Mouse (Mus musculus) cerebellum, adult 2 months (tissue): ENCODE results near the gene Wdr62. TPM values are rescaled to one million over a fixed set of nuclear protein-coding genes. Genes with fewer than 3 reads are reported as not detected.
A peak's percentile ranks its signal among the peaks of the same experiment; 100 is the strongest.

Source experiments
- DNase-seq, 2 experiments: peaks; one replicate each; pipeline ENCODE4 v3.0.0; 2021
- H3K27ac ChIP-seq: fragments of 200-500 bp; 2 replicates; pipeline ENCODE4 v1.5.1; 2012; ENCODE audit warnings: low read length, control low read depth, inconsistent platforms; ENCODE audit not compliant: insufficient read depth
- H3K27me3 ChIP-seq: fragments of 200-500 bp; 2 replicates; pipeline ENCODE4 v1.6.1; 2012; ENCODE audit warnings: inconsistent platforms, mild to moderate bottlenecking, low read length, moderate library complexity; ENCODE audit not compliant: control insufficient read depth, insufficient read depth
- H3K4me1 ChIP-seq: fragments of 200-500 bp; 2 replicates; pipeline ENCODE4 v1.6.1; 2011; ENCODE audit warnings: low read length; ENCODE audit not compliant: control insufficient read depth, insufficient read depth
- H3K4me3 ChIP-seq: fragments of 200-500 bp; replicated peaks from 2 replicates; pipeline ENCODE3; 2011; ENCODE audit warnings: mild to moderate bottlenecking, low read depth, low read length, control low read depth; ENCODE audit not compliant: insufficient read depth
- CTCF ChIP-seq: fragments of 200-500 bp; IDR thresholded peaks from 2 replicates; pipeline ENCODE4 v1.5.1; 2011; ENCODE audit warnings: low read depth, mild to moderate bottlenecking, control low read depth, low read length, moderate library complexity, borderline replicate concordance; ENCODE audit not compliant: insufficient read depth
- POLR2A ChIP-seq: fragments of 200-500 bp; IDR thresholded peaks from 2 replicates; pipeline ENCODE4 v1.6.1; 2011; ENCODE audit warnings: low read length, control low read depth, borderline replicate concordance; ENCODE audit not compliant: insufficient read depth
- WGBS: fragments of 180-500 bp; shearing (Covaris S2); methylation state at CpG from one replicate; pipeline ENCODE4 v1.1.7; 2018; 5-methylcytosine and 5-hydroxymethylcytosine counted together
- polyA plus RNA-seq: library from polyadenylated mRNA; depleted of rRNA; stranded (reverse); fragments of >200 nt; gene quantifications from 2 replicates; pipeline ENCODE4 v1.2.3, GENCODE M21; 2012

The Wdr62 gene
- polyA plus RNA-seq, 1 experiment = 3.8 TPM

DNA sequence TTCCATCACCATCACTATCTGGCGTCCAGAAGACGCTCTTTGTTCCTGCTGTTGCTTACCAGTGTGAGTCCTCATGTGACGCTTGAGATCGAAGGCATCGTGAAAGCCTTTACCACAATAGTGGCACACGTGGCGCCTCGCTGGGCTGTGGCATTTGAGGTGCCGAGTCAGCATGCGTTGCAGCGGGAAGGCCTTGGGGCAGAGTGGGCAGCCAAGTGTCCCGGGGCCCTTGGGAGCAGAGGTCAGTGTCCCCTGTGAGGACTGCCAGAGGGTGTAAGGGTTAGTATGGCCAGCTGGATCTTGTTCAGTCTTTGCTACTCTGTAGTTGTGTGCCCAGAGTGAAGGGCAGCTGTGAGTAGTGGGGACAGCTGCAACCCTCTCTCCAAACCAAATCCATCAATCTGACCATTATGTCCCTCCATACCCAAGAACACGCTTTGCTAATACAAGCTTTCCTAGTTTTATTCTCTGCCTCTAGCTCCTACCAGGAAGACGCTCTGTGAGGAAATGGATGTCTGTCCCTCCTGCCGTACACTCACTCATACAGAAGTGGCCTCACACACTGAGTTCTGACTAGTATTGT, 45.9 kb downstream of the Wdr62 start:
- Histone ChIP-seq H3K4me1 (peaks cover 10% of the 10 kb centered on the region), H3K4me3 (no peak overlapping the region), H3K27me3 (no peaks in the 10 kb centered on the region), H3K27ac (no peak overlapping the region)
- no peak for DNase-seq
- WGBS = 81% methylated on average over 15 of the region's 15 CpGs
- TF ChIP-seq POLR2A (no peak), CTCF (no peak)

DNA sequence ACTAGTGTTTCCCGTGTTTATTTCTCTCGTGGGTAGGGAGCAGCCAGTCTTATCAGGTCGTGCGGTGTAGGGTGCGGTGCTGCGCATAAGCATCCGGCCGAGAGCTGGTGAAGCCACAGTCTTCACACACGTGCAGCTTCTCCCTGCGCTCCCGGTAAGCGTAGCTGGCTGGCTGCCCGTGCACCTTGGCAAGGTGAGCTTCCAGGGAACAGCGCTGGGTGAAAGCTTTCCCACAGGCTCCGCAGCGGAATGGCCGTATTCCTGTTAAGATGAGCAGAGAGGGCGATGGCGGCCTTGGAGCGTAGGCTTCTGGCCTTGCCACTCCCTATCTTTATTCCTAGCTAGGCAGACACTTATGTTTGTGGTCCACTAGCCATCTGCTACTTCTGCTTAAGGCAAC, 46.8 kb downstream of the Wdr62 start:
- peak; percentile 38 to 48 for DNase-seq
- Histone ChIP-seq H3K4me1 (peaks cover 10% of the 10 kb centered on the region), H3K27me3 (no peaks in the 10 kb centered on the region), H3K4me3 (peak overlapping the region; percentile 13), H3K27ac (no peak overlapping the region)
- no peak for TF ChIP-seq CTCF
- no peak for TF ChIP-seq POLR2A
- WGBS = 58% methylated on average over 20 of the region's 20 CpGs

DNA sequence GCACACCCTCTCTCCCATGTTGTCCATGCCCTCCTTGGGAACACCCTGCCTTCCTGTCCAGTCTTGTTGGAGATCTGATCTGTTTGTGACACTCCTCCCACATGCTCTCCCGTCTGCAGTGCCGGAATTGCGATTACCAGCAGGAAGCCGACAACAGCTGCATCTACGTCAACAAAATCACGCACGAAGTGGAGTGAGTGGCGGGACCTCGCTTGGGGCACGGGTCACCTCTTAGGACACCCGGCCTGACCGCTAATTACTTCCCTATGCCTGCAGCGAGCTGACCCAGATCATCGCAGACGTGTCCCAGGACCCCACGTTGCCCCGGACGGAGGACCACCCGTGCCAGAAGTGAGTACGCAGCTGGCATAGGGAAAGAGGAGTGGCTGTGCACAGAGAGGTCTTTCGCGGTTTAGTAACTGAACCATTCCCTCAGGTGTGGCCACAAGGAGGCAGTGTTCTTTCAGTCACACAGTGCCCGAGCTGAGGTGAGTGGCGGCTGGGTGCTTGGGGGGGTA, 47.5 kb downstream of the Wdr62 start:
- peak; percentile 63 to 69 for DNase-seq
- Histone ChIP-seq H3K4me1 (peaks cover 10% of the 10 kb centered on the region), H3K27me3 (no peaks in the 10 kb centered on the region), H3K27ac (peak overlapping the region; percentile 31), H3K4me3 (peak overlapping the region; percentile 88)
- 2% methylated on average over 24 of the region's 24 CpGs for WGBS
- TF ChIP-seq CTCF = peak; percentile 57
- 0 out of 2 replicates have a peak, but pooled peaks have one; percentile 4 for TF ChIP-seq POLR2A

DNA sequence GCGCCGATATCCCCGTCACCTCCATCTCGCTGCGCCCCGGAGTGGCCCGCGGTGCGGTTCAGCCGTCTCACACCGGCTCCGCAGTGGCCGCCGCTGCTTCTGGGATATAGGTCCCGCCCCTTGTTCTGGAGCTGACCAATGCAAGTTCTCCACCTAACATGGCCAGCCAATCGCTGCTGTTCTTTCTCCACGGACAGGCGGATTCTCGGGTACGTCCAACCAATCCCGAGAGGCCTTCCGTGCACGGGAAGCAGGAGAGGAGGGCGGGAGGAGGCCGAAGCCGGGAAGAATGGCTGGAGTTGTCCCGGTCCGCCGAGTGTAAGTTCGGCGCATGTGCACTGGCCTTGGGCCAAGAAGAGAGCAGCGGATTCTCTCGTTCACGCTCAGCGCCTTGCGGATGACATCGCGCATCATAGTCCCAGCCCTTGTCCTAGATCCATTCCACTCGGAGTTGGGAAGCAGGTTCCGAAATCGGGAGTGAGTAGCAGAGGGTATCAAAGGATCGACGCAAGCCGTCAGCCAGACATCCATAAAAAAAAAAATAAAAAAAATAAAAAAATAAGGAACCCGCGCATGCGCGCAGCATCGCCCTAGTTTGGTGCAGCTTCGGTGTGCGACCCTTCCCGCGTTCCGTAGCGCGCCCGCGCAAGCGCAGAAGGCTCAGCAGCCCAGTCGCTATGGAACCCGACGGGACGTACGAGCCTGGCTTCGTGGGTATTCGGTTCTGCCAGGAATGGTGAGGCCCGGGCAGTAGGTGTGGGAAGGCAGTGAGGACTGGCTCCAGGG, 48.4 kb downstream of the Wdr62 start, which contains the start of the genes Polr2i and Tbcb:
Gene Polr2i (plus strand): TSS at position 280 of the 786 bp plus-strand sequence.
Gene Tbcb (minus strand): TSS at position 604 of the 786 bp plus-strand sequence.
- whole genome bisulfite sequencing = under 1% methylated on average over 67 of the region's 67 CpGs
- TF ChIP-seq POLR2A (peak; percentile 80), CTCF (no peak)

DNA sequence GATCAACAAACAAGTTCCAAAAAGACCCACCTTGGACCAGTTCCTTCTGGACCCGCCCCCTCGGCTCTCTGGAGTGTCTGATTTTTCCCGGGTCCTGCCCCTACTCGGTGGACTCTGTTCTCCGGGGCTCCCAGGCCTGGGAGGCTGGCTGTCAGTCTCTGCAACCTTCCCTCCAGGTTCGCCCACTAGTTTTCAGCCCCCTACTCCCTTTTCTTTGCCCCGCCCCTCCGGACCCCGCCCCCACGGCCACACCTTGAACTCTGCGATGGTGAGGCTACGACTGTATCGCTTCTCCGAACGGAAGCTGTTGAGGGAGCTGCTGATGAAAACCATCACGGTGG, 48.9 kb downstream of the Wdr62 start:
- under 1% methylated on average over 16 of the region's 16 CpGs for WGBS
- Histone ChIP-seq H3K4me1 (peaks cover 10% of the 10 kb centered on the region), H3K4me3 (peak overlapping the region; percentile 88), H3K27ac (no peak overlapping the region), H3K27me3 (no peaks in the 10 kb centered on the region)
- no peak for DNase-seq
- TF ChIP-seq POLR2A (no peak), CTCF (no peak)

More for the DNA sequence above, 48.4 kb downstream of the Wdr62 start, which contains the start of the genes Polr2i and Tbcb:
- Histone ChIP-seq H3K4me1 (peaks cover 10% of the 10 kb centered on the region), H3K27ac (peak within 1 kb of the TSS; percentile 85), H3K27me3 (no peaks in the 10 kb centered on the region), H3K4me3 (peak within 1 kb of the TSS; percentile 88)
- DNase-seq = peak; percentile 99 to 100

DNA sequence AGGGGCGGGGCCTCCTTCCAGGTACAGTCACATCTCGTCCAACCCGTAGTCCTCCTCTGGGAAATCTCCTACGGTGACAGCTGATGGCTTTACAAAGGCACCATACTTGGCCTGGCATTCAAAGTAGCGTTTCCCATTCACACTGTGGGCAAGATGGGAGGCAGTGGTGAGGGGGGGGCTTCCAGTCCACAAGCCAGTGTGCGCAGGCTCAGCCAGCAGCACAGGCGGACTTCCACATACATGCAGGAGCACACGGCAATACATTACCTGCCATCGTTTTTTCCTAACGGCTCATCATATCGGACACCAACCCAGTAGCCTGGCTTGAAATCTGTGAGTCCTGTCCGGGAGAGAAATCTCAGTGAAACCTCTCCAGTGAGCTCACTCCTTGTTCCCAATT, 56.0 kb downstream of the Wdr62 start:
- H3K27ac ChIP-seq = no peak overlapping the region
- 85% methylated on average over 12 of the region's 12 CpGs for WGBS
- no peaks in the 10 kb centered on the region for H3K27me3 ChIP-seq
- no peak overlapping the region for H3K4me3 ChIP-seq
- no peak for DNase-seq
- H3K4me1 ChIP-seq = 0 out of 2 replicates have a peak, but pooled peaks cover under 1% of the 10 kb centered on the region
- no peak for TF ChIP-seq POLR2A
- TF ChIP-seq CTCF = no peak

DNA sequence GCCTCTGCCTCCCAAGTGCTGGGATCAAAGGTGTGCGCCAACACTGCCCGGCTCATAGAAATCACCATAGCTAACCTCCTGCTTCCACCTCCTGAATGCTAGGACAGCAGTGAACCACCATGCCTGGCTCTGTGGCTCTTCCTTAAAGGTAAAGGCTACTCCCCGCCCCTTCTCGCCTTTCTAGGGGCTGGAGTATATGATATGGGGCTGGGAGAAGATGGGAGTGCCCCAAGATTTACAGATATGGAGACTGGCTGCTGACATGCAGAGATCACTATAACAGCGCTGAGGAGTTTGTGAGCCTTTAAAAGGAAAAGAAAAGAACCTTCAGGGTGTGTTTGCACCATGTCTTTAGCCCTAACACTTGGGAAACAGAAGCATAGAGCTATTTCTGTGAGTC, 58.0 kb downstream of the Wdr62 start:
- no peaks in the 10 kb centered on the region for H3K27me3 ChIP-seq
- peaks cover 5% of the 10 kb centered on the region; the same call in 1 of the 2 replicates for H3K4me1 ChIP-seq
- DNase-seq = no peak
- 95% methylated on average over 5 of the region's 5 CpGs for WGBS
- no peak overlapping the region for H3K4me3 ChIP-seq
- TF ChIP-seq POLR2A (no peak), CTCF (no peak)
- H3K27ac ChIP-seq = no peak overlapping the region
